Mouse (Mus musculus): Measurements from ENCODE around the gene Mettl11b. TPM values are rescaled to one million over a fixed set of nuclear protein-coding genes. Genes with fewer than 3 reads are reported as not detected.
A peak's percentile ranks its signal among the peaks of the same experiment; 100 is the strongest.
"Not testable (repeated sequence)": the region's sequence is repeated elsewhere in the genome, so short reads cannot be mapped to it uniquely, and the experiment has no call there.

The Mettl11b gene
- total RNA-seq (2021), result 1 to 10 TPM; 3.7 to 4.9 TPM
- long read RNA-seq, experiment 1, partial matches to known transcripts, result 0 of 3 reads
- long read RNA-seq, experiment 1, other reads (novel, unspliced or antisense), result 1 of 3 reads
- long read RNA-seq, experiment 2, partial matches to known transcripts, result 0 of 4 reads
- long read RNA-seq, experiment 2, other reads (novel, unspliced or antisense), result 2 of 4 reads

GRCm38 (mm10) chr1:163725106-163725759 lies at the start of gene Mettl11b:
TSS of gene Mettl11b (minus strand) at chr1:163725232.
- peak; percentile 21 to 38 for DNase-seq (ENCODE audit: low spot score in 2 of 2)

- DNase-seq (ENCODE audit: low spot score in 2 of 2), result no peak
These were observed 32.6 kb upstream of the Mettl11b start for GRCm38 (mm10) chr1:163757462-163758207.

- DNase-seq (ENCODE audit: low spot score in 2 of 2), result peak in 1 of 2 experiments; percentile 35
These were observed 26.4 kb upstream of the Mettl11b start for GRCm38 (mm10) chr1:163751360-163751992.

GRCm38 (mm10) chr1:163737239-163737533 lies 12.2 kb upstream of the Mettl11b start:
- no peak for DNase-seq (ENCODE audit: low spot score in 2 of 2)

GRCm38 (mm10) chr1:163736441-163737238 lies 11.6 kb upstream of the Mettl11b start:
- DNase-seq (ENCODE audit: low spot score in 2 of 2), result no peak

- DNase-seq (ENCODE audit: low spot score in 2 of 2), result not testable (repeated sequence)
These were observed 6.1 kb upstream of the Mettl11b start for GRCm38 (mm10) chr1:163731166-163731565.

GRCm38 (mm10) chr1:163723913-163724312 lies 1.1 kb downstream of the Mettl11b start:
- DNase-seq (ENCODE audit: low spot score in 2 of 2), result no peak

- no peak for DNase-seq (ENCODE audit: low spot score in 2 of 2)
These were observed 16.4 kb downstream of the Mettl11b start for GRCm38 (mm10) chr1:163708618-163709017.

- no peak for DNase-seq (ENCODE audit: low spot score in 2 of 2)
These were observed 24.5 kb downstream of the Mettl11b start for GRCm38 (mm10) chr1:163700571-163700970.

GRCm38 (mm10) chr1:163699702-163700101 lies 25.3 kb downstream of the Mettl11b start:
- DNase-seq (ENCODE audit: low spot score in 2 of 2), result no peak

GRCm38 (mm10) chr1:163691860-163692259 lies 33.2 kb downstream of the Mettl11b start:
- no peak for DNase-seq (ENCODE audit: low spot score in 2 of 2)

- DNase-seq (ENCODE audit: low spot score in 2 of 2), result no peak
These were observed 42.0 kb downstream of the Mettl11b start for GRCm38 (mm10) chr1:163682935-163683430.

- no peak for DNase-seq (ENCODE audit: low spot score in 2 of 2)
These were observed 42.9 kb downstream of the Mettl11b start for GRCm38 (mm10) chr1:163682127-163682526.

- no peak for DNase-seq (ENCODE audit: low spot score in 2 of 2)
These were observed 52.2 kb downstream of the Mettl11b start for GRCm38 (mm10) chr1:163672866-163673265.

GRCm38 (mm10) chr1:163671326-163671725 lies 53.7 kb downstream of the Mettl11b start:
- DNase-seq (ENCODE audit: low spot score in 2 of 2), result no peak

- DNase-seq (ENCODE audit: low spot score in 2 of 2), result no peak
These were observed 54.3 kb downstream of the Mettl11b start for GRCm38 (mm10) chr1:163670702-163671101.

- no peak for DNase-seq (ENCODE audit: low spot score in 2 of 2)
These were observed 55.1 kb downstream of the Mettl11b start for GRCm38 (mm10) chr1:163669936-163670335.

GRCm38 (mm10) chr1:163662416-163662815 lies 62.6 kb downstream of the Mettl11b start:
- no peak for DNase-seq (ENCODE audit: low spot score in 2 of 2)

- no peak for DNase-seq (ENCODE audit: low spot score in 2 of 2)
These were observed 66.5 kb downstream of the Mettl11b start for GRCm38 (mm10) chr1:163658535-163658928.

GRCm38 (mm10) chr1:163657766-163658534 lies 67.1 kb downstream of the Mettl11b start:
- DNase-seq (ENCODE audit: low spot score in 2 of 2), result no peak
